Mouse (Mus musculus) embryo, embryonic 11.5 days (tissue): ENCODE measurements around the gene Cxcl14.

Experiments used
- DNase-seq: peaks from one replicate; pipeline ENCODE4 v3.0.0-alpha.2; 2012; ENCODE audit warnings: low read depth, low spot score

The Cxcl14 gene

DNA sequence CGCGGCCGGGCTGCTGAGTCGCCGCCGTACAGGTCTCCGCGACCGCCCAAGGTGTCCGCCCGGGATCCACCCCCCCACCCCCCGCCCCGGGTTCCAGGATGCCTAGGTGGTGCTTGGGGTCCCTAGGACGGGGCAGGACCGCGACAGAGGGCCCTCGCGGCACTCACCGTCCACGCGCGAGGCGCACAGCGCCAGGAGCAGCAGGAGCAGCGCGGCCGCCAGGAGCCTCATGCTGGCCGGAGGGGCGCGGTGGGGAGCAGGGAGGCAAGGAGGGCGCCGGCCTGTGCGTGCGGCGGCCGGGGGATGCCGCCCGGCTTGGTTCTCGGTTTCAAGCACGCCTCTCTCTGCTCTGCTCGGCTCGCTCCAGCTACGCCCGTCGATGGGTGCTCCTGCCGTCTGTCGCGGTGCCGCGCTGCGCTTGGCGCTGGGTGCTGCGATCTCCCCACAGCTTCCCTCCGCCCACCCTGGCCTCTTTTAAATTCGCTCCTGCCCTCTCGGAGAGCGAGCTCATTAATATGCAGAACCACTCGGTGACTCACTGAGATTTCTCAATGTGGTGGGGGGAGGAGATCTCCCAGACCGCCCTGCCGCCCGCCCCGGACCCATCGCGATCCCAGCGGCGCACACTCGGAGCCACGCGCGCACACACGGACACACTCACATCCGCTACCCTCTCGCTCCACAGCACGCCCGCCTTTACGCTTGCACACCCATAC is at the start of gene Cxcl14:
Gene Cxcl14 (minus strand): TSS at position 609 of the 716 bp plus-strand sequence.
- DNase-seq = no peak

DNA sequence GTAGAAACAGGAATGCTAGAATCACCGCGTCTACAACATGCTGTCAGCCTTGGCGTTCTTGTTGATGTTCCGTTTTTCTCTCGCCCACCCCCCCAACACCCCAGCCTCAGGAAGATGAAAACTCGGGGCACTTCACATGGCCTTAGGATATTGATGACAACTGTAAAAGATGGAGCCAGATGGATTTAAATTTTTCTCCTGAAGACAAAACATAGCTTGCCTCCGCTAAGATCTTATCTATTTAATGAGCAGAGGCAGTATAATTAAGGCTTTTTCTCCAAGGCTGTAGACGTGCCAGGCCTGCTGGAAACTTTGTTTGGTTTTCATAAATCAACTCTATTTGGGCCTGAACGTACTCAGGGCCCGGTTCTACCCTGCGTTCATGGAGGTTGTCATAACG is 48.0 kb upstream of the Cxcl14 start:
- DNase-seq = no peak

DNA sequence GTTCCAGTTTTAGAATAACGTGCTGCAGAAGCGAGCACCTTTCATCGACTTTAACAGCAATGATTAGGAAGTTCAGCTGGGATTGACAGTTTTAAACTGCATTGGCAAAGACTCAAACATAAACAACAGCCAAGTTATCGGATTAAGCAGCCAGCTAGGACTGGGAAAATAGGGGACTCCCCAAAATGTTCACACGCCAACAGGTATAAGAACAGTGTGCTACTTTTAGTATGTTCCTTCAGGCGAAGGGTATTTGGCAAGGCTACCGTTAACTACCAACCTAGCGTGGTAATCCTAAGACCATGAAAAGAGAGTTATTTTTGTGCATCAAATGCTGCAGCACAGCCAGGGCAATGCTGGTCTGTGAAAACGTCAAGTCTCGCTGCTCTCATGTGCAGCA is 46.1 kb upstream of the Cxcl14 start:
- DNase-seq = no peak

DNA sequence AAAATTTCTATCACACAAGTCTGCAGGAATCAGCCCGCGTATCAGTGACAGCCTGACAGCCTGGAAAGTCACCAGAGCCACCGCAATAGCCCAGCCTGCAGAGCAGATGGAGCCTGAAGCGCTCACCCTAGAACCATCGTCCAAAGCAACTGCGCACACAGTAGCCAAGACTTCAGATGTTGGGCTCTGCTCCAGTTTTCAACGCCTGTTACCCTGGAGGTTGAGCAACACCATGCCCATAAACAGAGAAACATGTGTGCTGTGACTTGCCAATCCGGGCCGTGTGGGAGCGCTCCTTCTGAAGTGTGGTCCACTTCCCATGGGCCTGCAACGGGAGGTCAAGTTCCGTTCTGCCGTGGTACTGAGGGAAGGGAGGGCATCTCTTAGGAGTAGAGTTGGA is 44.2 kb upstream of the Cxcl14 start:
- no peak for DNase-seq

DNA sequence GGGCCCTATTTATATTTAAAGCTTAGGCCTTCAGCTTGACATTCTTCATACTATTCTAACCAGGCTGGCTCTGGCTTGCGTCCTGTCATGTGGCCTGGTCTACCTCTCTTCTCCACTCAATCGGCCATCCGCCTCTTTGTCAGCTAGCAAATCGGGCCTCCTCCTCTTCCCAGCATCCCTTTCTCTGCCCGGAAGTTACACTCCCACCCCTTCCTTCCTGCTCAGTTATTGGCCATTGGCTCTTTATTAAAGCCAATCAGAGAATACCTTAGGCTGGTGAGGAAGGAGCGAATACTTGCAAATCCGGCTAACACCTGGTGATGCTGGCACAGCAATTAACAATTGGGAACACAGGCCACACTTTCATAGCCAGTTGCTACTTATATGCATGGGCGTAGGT is 43.5 kb upstream of the Cxcl14 start:
- DNase-seq = no peak

DNA sequence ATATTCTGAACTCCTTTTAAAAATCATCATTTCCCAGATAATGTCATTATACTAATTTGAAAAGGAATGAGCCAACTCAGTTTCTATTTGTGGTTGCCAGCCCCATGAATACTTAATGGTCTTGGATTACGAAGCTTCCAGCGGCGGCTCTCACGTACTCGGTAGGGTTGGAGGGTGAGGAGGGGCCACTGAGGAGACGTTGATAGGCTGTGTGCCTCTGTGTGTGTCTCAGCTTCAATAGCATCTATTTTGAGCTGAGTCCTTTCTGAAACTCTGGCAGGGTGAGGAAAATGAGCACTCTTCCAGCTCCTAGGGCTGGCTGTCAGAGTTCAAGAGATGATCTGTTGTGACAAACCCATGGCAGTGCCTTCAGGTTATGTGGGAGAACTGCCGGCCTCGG is 40.6 kb upstream of the Cxcl14 start:
- no peak for DNase-seq

DNA sequence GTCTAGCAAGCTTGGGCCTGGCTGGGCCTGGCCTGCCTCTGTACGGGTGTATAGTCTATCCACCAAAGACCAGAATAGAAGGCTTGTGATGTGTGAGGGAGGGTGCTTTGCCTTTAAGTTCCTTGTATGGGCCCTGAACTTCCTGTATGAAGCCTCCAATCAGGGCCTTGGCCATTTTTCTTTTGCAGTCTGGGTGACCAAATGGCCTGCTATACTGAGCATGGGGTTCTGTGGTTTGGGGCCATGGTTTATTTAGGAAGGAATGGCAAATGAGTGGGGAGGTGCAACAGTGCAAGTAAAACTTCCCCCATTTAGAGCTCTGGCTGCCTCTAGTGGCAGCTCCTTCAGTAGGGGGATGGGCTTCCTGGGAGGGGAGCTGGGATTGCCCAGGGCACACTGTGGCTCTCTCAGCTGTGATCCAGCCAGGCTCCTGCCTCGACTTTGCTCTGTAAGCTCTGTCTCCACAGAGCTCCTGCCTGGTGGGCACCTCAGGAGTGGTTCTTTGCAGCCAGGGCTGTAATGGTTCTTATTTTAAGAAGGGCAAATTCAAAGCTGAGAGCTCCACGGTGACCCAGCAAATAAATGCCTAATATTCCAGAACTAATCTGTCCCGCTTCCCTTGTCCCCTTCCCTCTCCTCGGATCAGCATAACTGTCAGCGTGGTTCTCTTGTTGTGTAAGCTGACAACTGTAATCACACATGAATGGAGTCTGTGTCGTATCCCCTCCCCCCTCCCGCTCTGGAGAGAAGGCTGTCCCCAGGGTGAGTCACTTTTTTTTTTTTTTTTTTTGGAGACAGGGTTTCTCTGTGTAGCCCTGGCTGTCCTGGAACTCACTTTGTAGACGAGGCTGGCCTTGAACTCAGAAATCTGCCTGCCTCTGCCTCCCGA is 38.7 kb upstream of the Cxcl14 start:
- no peak for DNase-seq

DNA sequence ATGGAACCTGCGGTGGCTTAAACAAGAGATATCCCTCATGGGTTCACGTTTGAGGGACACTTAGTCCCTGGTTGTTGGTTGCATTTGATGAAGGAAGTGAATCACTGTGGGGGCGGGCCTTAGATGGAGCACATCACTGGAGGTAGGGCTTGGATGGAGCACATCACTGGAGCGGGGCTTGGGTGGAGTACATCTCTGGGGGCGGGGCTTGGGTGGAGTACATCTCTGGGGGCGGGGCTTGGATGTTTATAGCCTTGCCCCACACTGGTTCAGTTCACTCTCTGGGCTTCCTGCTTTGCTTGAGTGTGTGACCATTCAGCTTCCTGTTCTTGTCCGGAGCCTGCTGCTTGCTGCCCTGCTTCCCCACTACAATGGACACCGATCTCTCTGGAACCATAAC is 37.9 kb upstream of the Cxcl14 start:
- DNase-seq = no peak

DNA sequence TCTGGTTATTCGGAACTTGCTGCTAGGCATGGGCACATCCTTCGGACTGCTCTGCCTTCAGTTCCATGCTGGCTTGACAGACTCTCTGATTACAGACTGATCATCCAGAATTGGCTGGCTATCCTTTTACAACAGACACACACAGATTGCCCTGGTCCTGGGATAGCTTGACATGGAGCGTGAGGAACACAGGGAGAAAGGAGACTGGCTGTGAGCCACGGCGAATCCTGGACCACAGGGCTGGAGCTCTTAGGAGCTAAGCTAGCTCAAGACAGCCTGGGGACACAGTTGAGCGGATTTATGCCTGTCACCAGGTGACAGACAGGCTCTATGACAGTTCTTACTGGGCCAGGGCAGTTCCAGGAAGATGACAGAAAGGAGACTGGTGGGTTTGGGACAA is 36.0 kb upstream of the Cxcl14 start:
- DNase-seq = no peak

DNA sequence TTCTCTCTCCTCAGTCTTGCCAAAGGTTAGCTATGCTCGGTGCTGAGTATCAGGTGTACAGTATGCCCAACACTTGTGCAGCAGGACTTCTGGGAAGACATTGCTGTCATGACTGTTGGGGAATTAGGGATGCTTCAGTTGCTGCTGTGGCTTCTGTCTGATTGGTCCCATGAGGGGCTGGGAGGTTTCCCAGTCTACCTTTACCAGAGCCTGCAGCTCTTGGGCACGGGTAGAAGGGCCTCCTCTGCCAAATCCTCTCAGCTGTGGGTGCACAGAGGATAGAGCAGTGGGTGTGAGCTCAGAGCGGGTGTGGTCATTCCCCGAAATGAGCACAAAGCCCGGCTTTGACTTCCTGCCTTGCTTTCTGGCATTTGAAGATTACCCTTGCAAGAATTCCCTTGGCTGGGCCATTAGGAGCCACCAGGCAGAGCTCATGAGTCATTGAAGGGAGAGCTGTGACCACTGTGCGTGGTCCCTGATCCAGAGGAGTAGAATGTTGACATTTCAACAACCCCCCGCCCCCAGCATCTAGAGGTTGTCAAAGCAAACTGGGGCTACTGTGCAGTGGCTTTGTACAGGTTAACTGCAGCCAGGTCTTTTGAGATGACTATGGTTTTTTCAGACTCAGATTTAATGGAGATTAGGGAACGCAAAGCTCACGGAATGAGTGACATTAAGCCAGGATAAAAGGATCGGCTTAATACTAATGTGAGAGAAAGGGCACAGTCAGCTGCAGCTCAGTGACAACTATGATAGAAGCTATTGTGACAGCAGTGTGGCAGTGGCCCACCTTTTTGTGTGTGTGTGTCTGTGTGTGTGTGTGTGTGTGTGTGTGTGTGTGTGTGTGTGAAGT is 34.5 kb upstream of the Cxcl14 start:
- no peak for DNase-seq

DNA sequence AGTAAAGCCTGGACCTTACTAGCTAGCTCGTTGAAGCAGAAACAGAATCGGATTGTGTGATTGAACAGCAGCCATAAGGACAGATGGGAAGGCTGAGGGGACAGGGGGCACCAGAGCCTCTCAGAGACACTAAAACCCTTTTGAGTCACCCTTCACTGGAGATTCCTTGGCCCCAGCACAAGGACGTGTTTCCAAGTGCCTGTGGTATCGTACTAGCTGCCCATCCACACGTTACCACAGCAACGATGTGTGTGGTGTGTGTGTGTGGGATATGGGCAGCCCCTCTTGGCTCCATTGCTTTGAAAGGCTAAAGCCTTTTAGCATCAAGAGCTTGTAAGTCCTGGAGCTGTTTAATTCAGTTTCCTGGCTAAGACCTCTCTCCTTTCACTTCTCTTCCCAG is 33.4 kb upstream of the Cxcl14 start:
- no peak for DNase-seq

DNA sequence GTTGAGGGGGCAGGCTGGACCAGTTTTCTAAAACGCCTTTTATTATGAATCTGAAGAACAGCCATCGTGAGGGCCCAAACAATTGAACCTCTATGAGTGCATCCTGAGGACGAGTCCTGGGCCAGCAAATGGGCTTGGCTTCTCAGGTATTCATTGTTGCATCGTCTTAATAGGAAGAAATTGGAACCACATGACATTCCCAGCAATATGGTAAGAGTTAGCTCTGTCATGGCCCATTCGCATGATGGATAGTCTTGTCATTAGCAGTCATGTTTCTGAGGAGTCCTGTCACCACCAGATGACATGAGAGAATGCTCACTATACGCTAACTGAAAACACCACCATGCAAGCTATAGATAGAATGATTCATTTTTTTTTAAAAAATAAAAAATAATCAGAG is 32.8 kb upstream of the Cxcl14 start:
- no peak for DNase-seq

DNA sequence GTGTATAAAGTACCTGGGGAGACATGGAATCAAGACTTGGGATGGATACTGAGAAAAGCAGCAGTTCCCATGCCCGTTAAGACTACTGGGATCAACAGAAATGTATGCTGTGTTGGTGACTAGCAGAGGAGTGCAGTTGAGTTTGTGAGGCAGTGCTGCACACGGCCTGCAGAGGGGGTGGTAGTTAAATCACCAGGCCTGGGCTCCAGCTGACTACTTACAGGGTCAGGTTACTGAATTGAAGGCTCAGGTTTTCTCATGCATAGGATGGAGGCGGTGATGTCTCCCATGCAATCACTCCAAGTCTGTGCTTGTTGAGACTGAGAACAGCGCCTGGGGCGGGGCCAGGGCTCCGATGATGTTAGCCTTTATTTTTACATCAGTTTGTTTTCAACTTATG is 31.4 kb upstream of the Cxcl14 start:
- DNase-seq = peak; percentile 36

DNA sequence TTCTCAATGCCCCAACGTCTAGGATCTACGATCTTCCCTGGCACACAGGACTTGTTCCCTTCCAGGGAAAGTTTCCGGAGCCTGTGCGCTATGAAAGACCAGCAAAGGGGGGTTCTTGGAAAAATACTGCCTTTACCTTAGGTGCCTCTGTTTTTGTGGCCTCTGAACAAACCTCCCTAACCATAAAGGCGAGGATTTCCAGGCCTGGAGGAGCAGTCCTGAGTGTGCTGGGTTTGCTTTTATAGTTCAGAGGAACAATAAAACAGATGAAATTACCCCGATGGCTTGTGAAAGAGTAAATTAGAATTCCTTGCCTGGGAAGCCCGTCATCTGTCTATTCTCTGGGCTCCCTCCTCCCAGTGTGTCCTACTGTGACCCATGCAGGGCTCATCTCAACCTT is 25.3 kb upstream of the Cxcl14 start:
- DNase-seq = no peak

DNA sequence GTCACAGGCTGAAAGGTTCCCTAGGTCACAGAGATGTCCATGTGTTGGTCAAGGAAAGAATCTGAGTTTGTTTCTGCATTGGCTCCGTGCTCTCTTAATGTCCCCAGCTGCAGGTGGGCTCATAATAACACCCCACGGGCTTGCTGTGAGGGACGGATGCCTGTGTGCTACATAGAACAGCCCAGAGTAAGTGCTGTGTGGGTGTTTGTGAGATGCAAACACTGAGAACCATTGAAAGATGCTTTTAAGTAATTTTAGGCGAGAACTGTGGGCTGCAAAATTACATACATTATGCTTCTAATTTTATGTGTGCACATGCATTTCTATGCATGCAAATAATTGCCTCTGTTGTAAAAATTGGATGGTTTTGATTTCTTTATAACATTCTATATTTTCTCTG is 20.6 kb upstream of the Cxcl14 start:
- no peak for DNase-seq

DNA sequence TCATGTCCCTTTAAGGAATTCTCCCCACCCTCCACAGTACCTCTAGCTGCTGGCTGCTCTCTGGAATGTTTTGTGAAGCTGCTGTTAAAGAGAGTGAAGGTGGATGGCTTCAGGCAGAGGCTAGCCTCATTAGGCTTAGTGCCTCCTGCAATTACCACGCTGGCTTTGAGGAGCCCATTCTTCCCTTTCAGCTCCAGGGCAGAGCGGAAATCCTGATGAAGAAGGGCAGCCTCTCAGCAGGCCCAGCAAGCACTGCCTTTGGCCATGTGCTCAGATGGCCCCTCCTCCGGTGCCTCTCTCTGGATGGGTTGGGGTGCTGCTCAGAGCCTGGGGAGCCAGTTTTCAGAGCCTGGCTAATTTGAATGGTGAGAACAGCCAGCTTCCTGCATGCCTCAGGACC is 18.9 kb upstream of the Cxcl14 start:
- DNase-seq = no peak

DNA sequence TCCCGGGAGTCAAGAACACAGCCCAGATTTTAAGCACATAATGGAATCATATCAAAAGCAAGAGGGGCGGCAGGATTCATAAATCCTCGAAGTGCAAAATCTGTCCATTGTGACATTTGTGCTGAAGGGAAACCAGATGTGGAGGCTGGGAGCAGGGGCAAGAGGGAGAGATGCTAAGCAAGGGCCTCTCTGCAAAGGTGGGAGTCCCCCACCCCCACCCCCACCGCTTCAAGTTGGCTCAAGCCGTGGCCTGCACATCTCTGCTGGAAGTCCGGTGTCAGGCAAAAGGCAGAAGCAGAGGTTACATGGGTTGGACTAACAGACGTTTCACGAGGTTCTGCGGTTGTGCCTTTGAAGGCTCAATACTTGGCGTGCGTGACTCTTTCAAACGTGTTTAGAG is 8.7 kb upstream of the Cxcl14 start:
- DNase-seq = no peak

DNA sequence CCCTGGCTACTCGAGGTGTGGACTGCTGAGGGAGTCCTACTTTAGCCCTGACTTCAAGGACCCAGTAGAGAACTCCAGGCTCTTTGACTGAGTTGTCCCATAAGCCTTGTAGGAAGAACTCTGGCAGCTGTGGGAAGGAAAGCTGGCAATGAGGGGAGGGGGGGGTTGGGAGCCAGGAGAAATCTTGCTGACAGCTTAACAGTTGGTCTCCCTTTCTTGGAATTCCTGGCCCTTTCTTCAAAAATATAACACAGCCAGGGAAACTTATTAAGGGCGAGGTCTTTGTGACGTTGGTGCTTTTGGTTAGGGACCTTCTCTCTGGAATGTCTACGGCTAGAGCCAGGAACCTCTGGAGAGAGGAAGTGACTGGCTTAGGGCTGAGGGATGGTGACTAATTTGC is 8.1 kb upstream of the Cxcl14 start:
- no peak for DNase-seq

DNA sequence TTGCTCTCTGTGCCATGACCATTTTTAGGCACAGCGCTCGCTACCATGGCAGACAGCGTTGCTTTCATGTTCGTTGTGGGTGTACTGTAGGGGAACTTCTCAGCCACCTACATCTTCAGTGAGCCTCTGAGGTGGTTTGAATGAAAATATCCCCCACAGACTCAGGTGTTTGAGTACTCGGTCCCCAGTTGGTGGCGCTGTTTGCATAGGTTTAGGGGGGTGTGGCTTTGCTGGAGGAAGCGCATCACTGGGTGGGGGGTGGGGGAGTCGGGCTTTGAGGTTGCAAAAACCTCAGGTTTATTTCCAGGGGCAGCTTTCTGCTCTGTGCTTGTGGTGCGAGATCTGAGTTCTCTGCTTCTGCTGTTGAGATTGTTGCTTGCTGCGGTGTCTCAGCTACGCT is 3.0 kb upstream of the Cxcl14 start:
- DNase-seq = no peak

DNA sequence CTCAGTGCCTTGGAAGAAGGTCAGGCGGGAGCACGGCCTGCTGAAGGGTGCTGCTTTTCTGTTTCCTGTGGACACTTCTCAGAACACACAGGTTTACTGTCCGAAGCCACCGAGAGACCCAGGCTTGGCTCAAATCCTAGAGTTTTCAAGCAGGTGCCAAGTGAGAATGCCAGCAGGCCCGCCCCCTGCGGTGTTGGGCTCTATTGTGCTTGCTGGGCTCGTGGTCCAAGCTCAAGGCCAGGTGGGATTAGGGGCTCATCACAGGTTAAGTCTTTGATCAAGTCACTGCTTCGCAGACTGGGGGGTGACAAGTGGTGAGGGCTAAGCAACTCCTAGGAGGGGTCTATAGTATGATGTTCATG is 289 bp upstream of the Cxcl14 start:
- no peak for DNase-seq

DNA sequence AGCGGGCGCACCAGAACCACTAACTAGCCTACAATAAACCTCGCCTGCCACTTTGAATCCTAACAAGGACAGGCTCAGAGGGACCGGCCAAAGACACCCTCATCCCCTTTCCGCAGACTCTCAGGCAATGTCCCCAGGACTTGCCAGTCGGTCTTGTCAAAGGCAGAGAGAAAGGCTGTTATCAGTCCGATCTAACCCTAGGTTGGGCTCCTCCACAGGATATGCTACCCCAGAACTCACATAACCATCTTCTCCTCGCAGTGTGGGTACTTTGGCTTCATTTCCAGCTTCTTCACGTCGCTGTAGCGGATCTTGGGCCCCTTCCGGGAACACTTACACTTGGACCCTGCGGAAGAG is 787 bp downstream of the Cxcl14 start:
- DNase-seq = no peak

DNA sequence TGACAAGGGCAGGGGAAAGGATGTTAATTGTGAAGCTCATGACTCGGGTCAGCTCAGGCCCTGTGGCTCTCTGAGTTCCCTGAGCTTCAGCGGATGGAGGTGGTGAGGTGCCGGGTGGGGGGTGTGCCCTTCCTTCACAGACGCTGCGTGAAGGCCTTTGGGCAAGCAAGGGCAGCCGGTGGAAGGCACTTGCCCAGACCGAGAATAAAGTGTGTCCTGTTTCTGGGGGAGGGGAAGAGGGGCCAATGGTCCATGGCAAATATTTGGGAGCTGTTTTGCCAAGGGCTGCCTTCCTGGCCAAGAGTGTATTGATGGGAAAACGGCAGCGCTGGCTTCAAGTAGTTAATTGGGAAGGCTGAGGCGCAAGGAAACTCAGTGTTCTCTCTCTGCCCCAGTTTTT is 1.4 kb downstream of the Cxcl14 start:
- no peak for DNase-seq

DNA sequence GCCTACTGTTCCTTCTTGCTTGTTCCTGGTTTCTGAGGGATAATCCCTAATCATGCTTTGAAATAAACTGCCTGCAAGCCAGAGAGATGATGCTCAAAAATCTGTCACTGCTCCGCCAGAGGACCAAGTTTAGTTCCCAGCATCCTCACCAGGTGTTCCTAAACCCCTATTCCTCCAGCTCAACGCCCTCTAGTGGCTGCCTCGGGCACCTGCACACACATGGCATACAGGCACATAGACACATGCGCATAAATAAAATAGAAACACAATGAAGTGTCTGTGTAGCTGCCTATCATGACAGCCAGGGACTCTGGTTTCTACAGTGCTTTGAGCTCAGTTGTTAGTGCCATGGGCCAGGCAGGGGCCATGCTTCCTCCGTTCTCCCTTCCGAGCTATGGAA is 6.4 kb downstream of the Cxcl14 start:
- no peak for DNase-seq
